ENCODE assay signal across 10 mouse cellular contexts in genomic region chr11:106313533-106313932, GRCm38 (mm10). TPM values are rescaled to one million over a fixed set of nuclear protein-coding genes. Genes with fewer than 3 reads are reported as not detected.
A peak's percentile ranks its signal among the peaks of the same experiment; 100 is the strongest.
DNase-seq lines count a peak whose midpoint lies in the region; ATAC-seq and TF ChIP-seq lines count a peak whose summit lies in the region.
"Had no signal": no experiment of that assay in that cellular context is flagged by ENCODE, and none has a peak within 500 bp of the region (broad histone marks: within the 10 kb centered on the region; RNA-seq: fewer than 3 reads in every experiment).

No protein-coding gene starts in this region.

- no peaks in the 10 kb centered on the region for H3K4me1 ChIP-seq in heart, embryonic 16.5 days (ENCODE audit: control insufficient read depth, insufficient read depth, low read length)
- no peaks in the 10 kb centered on the region for H3K4me1 ChIP-seq in heart, adult 2 months (ENCODE audit: control insufficient read depth, insufficient read depth, low read length)
- H3K4me1 ChIP-seq in CH12.LX (ENCODE audit: control insufficient read depth in 1 of 2, insufficient read depth in 2 of 2) = peaks cover 42 to 82% of the 10 kb centered on the region in 2 experiments
- peaks cover 6% of the 10 kb centered on the region; the same call in 1 of the 2 replicates for H3K4me1 ChIP-seq in lung, postnatal 0 days (ENCODE audit: insufficient read depth, low read depth, low read length)
- no peaks in the 10 kb centered on the region for H3K4me1 ChIP-seq in midbrain, postnatal 0 days (ENCODE audit: insufficient read depth, low read length)

- peak overlapping the region; percentile 15; the same call in 1 of the 2 replicates for H3K9ac ChIP-seq in heart, embryonic 16.5 days (ENCODE audit: low read length)
- H3K9ac ChIP-seq in heart, adult 2 months (ENCODE audit: low read depth, low read length) = no peak overlapping the region
- peak overlapping the region; percentile 100 for H3K9ac ChIP-seq in CH12.LX (ENCODE audit: insufficient read depth, low read depth)
- H3K9ac ChIP-seq in lung, postnatal 0 days (replicated peaks; ENCODE audit: low read depth) = peak overlapping the region; percentile 3; the same call in 1 of the 2 replicates
- no peak overlapping the region for H3K9ac ChIP-seq in midbrain, postnatal 0 days (replicated peaks; ENCODE audit: low read length, poor library complexity, severe bottlenecking)

- no peak for TF ChIP-seq CTCF in heart, adult 2 months (IDR thresholded peaks at IDR 0.05)
- TF ChIP-seq CTCF in CH12.LX (conservative IDR thresholded peaks at IDR 0.05 in 1 of 2, IDR thresholded peaks at IDR 0.05 in 1 of 2; ENCODE audit: low read depth in 2 of 2, low read length in 2 of 2) = no peak
- no peak for TF ChIP-seq CTCF in lung, postnatal 0 days (IDR thresholded peaks at IDR 0.05)
- TF ChIP-seq CTCF in midbrain, postnatal 0 days (IDR thresholded peaks at IDR 0.05) = no peak

- no peaks in the 10 kb centered on the region for H3K36me3 ChIP-seq in heart, embryonic 16.5 days (ENCODE audit: control insufficient read depth, insufficient read depth)
- H3K36me3 ChIP-seq in heart, adult 2 months (ENCODE audit: control insufficient read depth, insufficient read depth, low read length) = no peaks in the 10 kb centered on the region
- peaks cover 34 to 35% of the 10 kb centered on the region in 2 experiments for H3K36me3 ChIP-seq in CH12.LX (replicated peaks in 1 of 2; ENCODE audit: control insufficient read depth in 1 of 2, insufficient read depth in 1 of 2, low read length in 1 of 2)
- H3K36me3 ChIP-seq in lung, postnatal 0 days (ENCODE audit: insufficient read depth, low read length) = no peaks in the 10 kb centered on the region
- no peaks in the 10 kb centered on the region for H3K36me3 ChIP-seq in midbrain, postnatal 0 days (ENCODE audit: insufficient read depth, low read length)

- WGBS in heart, embryonic 16.5 days = 57% methylated on average over 5 of the region's 5 CpGs
- WGBS in heart, adult 2 months = 61% methylated on average over 5 of the region's 5 CpGs
- WGBS in lung, postnatal 0 days = 42% methylated on average over 5 of the region's 5 CpGs
- whole genome bisulfite sequencing in midbrain, postnatal 0 days = 84% methylated on average over 5 of the region's 5 CpGs

- no peak for TF ChIP-seq POLR2A in heart, adult 2 months (IDR thresholded peaks at IDR 0.05; ENCODE audit: insufficient read depth, low read depth, low read length)
- peak; percentile 40; the same call in 1 of the 2 replicates for TF ChIP-seq POLR2A in CH12.LX (IDR thresholded peaks at IDR 0.05; ENCODE audit: low read depth, low read length)

- peak overlapping the region; percentile 20; the same call in 1 of the 2 replicates for H3K4me3 ChIP-seq in heart, embryonic 16.5 days (ENCODE audit: low read length)
- H3K4me3 ChIP-seq in heart, adult 2 months = no peak overlapping the region
- H3K4me3 ChIP-seq in CH12.LX (replicated peaks in 1 of 3; ENCODE audit: low read depth in 2 of 3, low read length in 2 of 3, poor library complexity in 1 of 3) = peak overlapping the region; percentile 75 to 97 (median 97)
- H3K4me3 ChIP-seq in lung, postnatal 0 days (ENCODE audit: low read depth, low read length) = no peak overlapping the region
- no peak overlapping the region for H3K4me3 ChIP-seq in midbrain, postnatal 0 days (ENCODE audit: low read depth, low read length)

- no peaks in the 10 kb centered on the region for H3K9me3 ChIP-seq in heart, embryonic 16.5 days (replicated peaks; ENCODE audit: control insufficient read depth, low read length)
- no peaks in the 10 kb centered on the region for H3K9me3 ChIP-seq in CH12.LX (replicated peaks; ENCODE audit: low read length)
- no peaks in the 10 kb centered on the region for H3K9me3 ChIP-seq in lung, postnatal 0 days (ENCODE audit: low read length)
- no peaks in the 10 kb centered on the region for H3K9me3 ChIP-seq in midbrain, postnatal 0 days (ENCODE audit: low read length)

- no peak for TF ChIP-seq RAD21 in CH12.LX (IDR thresholded peaks at IDR 0.05; ENCODE audit: low read depth, low read length)

- no peaks in the 10 kb centered on the region for H3K27me3 ChIP-seq in heart, embryonic 16.5 days (ENCODE audit: control insufficient read depth, insufficient read depth, low read length)
- H3K27me3 ChIP-seq in heart, adult 2 months (ENCODE audit: control insufficient read depth, insufficient read depth, low read length) = no peaks in the 10 kb centered on the region
- no peaks in the 10 kb centered on the region for H3K27me3 ChIP-seq in CH12.LX (replicated peaks)
- H3K27me3 ChIP-seq in lung, postnatal 0 days (replicated peaks; ENCODE audit: insufficient read depth, low read length) = no peaks in the 10 kb centered on the region
- no peaks in the 10 kb centered on the region for H3K27me3 ChIP-seq in midbrain, postnatal 0 days (ENCODE audit: insufficient read depth, low read length)

- intact Hi-C loops in heart, adult 2 months (cut with DNase I) = no loop called here

- peak overlapping the region; percentile 36; the same call in 1 of the 2 replicates for H3K4me2 ChIP-seq in heart, embryonic 16.5 days (ENCODE audit: low read depth, low read length)
- H3K4me2 ChIP-seq in CH12.LX (ENCODE audit: insufficient read depth, low read depth, poor library complexity, severe bottlenecking) = peak overlapping the region; percentile 55
- peak overlapping the region; percentile 30; the same call in 1 of the 2 replicates for H3K4me2 ChIP-seq in lung, postnatal 0 days (replicated peaks; ENCODE audit: low read depth, low read length)
- H3K4me2 ChIP-seq in midbrain, postnatal 0 days (ENCODE audit: low read depth, low read length, poor library complexity, severe bottlenecking) = no peak overlapping the region

- DNase-seq in heart, adult 2 months = no peak
- peak; percentile 72 for DNase-seq in CH12.LX (ENCODE audit: extremely low read depth)
- DNase-seq in lung, postnatal 0 days (ENCODE audit: low spot score) = peak; percentile 79
- DNase-seq in T-cell, adult 2 months (ENCODE audit: low spot score) = no peak
- DNase-seq in embryo, embryonic 10.5 days (ENCODE audit: low spot score) = no peak
- no peak for DNase-seq in midbrain, postnatal 0 days (ENCODE audit: low spot score)

- in situ Hi-C loops in CH12.LX (cut with MboI; ENCODE audit: low pct_ligation_motif_present, low pct_unique_long_range_greater_than_20kb, low sequenced_read_pairs) = loop anchor here (25.0 kb wide), 1 partner anchor 449 kb away; the partner anchor contains the start of genes Milr1 and Pecam1

- H3K79me2 ChIP-seq in heart, adult 2 months (replicated peaks; ENCODE audit: control insufficient read depth, insufficient read depth, low read length) = no peaks in the 10 kb centered on the region
- H3K79me2 ChIP-seq in CH12.LX (replicated peaks; ENCODE audit: control insufficient read depth, extremely low read depth, insufficient read depth, poor library complexity, severe bottlenecking) = peaks cover 37% of the 10 kb centered on the region

- no peak overlapping the region for H3K27ac ChIP-seq in heart, embryonic 16.5 days (ENCODE audit: low read length)
- H3K27ac ChIP-seq in heart, adult 2 months = no peak overlapping the region
- peak overlapping the region; percentile 99 for H3K27ac ChIP-seq in CH12.LX (ENCODE audit: insufficient read depth, low read depth)
- H3K27ac ChIP-seq in lung, postnatal 0 days (ENCODE audit: low read length) = peak overlapping the region; percentile 26; the same call in 1 of the 2 replicates
- H3K27ac ChIP-seq in midbrain, postnatal 0 days (ENCODE audit: low read depth, low read length) = no peak overlapping the region

- no peak for TF ChIP-seq EP300 in heart, adult 2 months (IDR thresholded peaks at IDR 0.05; ENCODE audit: insufficient read depth, low read depth, low read length)
- peak; percentile 70 for TF ChIP-seq EP300 in CH12.LX (IDR thresholded peaks at IDR 0.05; ENCODE audit: low read length)
- TF ChIP-seq EP300 in lung, postnatal 0 days (IDR thresholded peaks at IDR 0.05) = no peak

- dilution Hi-C loops in CH12.LX (cut with MboI; ENCODE audit: extremely low pct_ligation_motif_present, extremely low pct_unique_long_range_greater_than_20kb, low sequenced_read_pairs) = no loop called here

- ATAC-seq in heart, embryonic 16.5 days (replicated peaks; ENCODE audit: extremely low read depth, insufficient read depth, low FRiP score) = no peak
- ATAC-seq in inflammation-experienced regulatory T-cells, adult 6 months = peak; percentile 21
- peak; percentile 93 for ATAC-seq in lung, postnatal 0 days
- ATAC-seq in midbrain, postnatal 0 days (ENCODE audit: low FRiP score) = no peak

RNA-seq across cellular contexts. Expression of gene Cd79b, which starts 1.0 kb away (rescaled TPM):
- polyA plus RNA-seq in heart, embryonic 16.5 days (2015; fragmentation: Nextera tagmentation; extraction: Ambion mirVana) = 3.5 and 3.6 TPM in 2 replicates
- 1 to 10 TPM; 1.7 to 3.0 TPM for total RNA-seq in heart, adult 2 months (2021)
- 3.4 and 10.1 TPM in 2 replicates for polyA plus RNA-seq in heart, adult 2 months (2012; rRNA removed)
- total RNA-seq in CH12.LX (2012; rRNA removed) (503 and 527 TPM in 2 replicates), CH12.LX (2014; rRNA removed) (636 and 689 TPM in 2 replicates)
- 678 and 741 TPM in 2 replicates for polyA plus RNA-seq in CH12.LX (2012; ENCODE audit: insufficient read length, low read depth)
- polyA plus RNA-seq in inflammation-experienced regulatory T-cells, adult 6 months (2017; shearing (Covaris generic)) = 10 to 100 TPM; 29.4 to 76.0 (median 49.1) TPM
- polyA plus RNA-seq in lung, postnatal 0 days (2015; fragmentation: Nextera tagmentation; extraction: Ambion mirVana) = 10.8 and 11.8 TPM in 2 replicates
- 0.38 and 1.9 TPM in 2 replicates for total RNA-seq in midbrain, postnatal 0 days (2014; rRNA removed)
- 1.1 and 1.2 TPM in 2 replicates for polyA plus RNA-seq in midbrain, postnatal 0 days (2015; fragmentation: Nextera tagmentation; extraction: Ambion mirVana)

RNA-seq across cellular contexts. Expression of gene Gh, which starts 11.9 kb away (rescaled TPM):
- not detected in 2 replicates for polyA plus RNA-seq in heart, embryonic 16.5 days (2015; fragmentation: Nextera tagmentation; extraction: Ambion mirVana)
- total RNA-seq in heart, adult 2 months (2021) = not detected
- polyA plus RNA-seq in heart, adult 2 months (2012; rRNA removed) = not detected in 2 replicates
- total RNA-seq in CH12.LX (2012; rRNA removed) (0.38 and 0.46 TPM in 2 replicates), CH12.LX (2014; rRNA removed) (0.31 and 0.68 TPM in 2 replicates)
- polyA plus RNA-seq in CH12.LX (2012; ENCODE audit: insufficient read length, low read depth) = 0.76 and 1.0 TPM in 2 replicates
- not detected for polyA plus RNA-seq in inflammation-experienced regulatory T-cells, adult 6 months (2017; shearing (Covaris generic))
- polyA plus RNA-seq in lung, postnatal 0 days (2015; fragmentation: Nextera tagmentation; extraction: Ambion mirVana) = not detected in 2 replicates
- 1.3 TPM in 1 of 2 replicates, not detected in the other for total RNA-seq in midbrain, postnatal 0 days (2014; rRNA removed)
- polyA plus RNA-seq in midbrain, postnatal 0 days (2015; fragmentation: Nextera tagmentation; extraction: Ambion mirVana) = not detected in 2 replicates
- polyA plus RNA-seq: brain, embryonic 14.5 days; embryonic facial prominence, embryonic 14.5 days had no signal

RNA-seq across cellular contexts. Expression of gene Tcam1, which starts 37.1 kb away (rescaled TPM):
- 0.05 and 0.07 TPM in 2 replicates for polyA plus RNA-seq in heart, embryonic 16.5 days (2015; fragmentation: Nextera tagmentation; extraction: Ambion mirVana)
- total RNA-seq in heart, adult 2 months (2021) = not detected
- polyA plus RNA-seq in heart, adult 2 months (2012; rRNA removed) = 0.10 TPM in 1 of 2 replicates, not detected in the other
- total RNA-seq in CH12.LX (2012; rRNA removed) (4.2 and 5.9 TPM in 2 replicates), CH12.LX (2014; rRNA removed) (0.68 and 0.82 TPM in 2 replicates)
- 0.64 and 0.99 TPM in 2 replicates for polyA plus RNA-seq in CH12.LX (2012; ENCODE audit: insufficient read length, low read depth)
- under 1 TPM in 2 of 3 experiments, not detected in 1; 0.09 to 0.14 TPM for polyA plus RNA-seq in inflammation-experienced regulatory T-cells, adult 6 months (2017; shearing (Covaris generic))
- polyA plus RNA-seq in lung, postnatal 0 days (2015; fragmentation: Nextera tagmentation; extraction: Ambion mirVana) = 0.06 and 0.07 TPM in 2 replicates
- total RNA-seq in midbrain, postnatal 0 days (2014; rRNA removed) = 0.22 and 0.24 TPM in 2 replicates
- 0.10 and 0.20 TPM in 2 replicates for polyA plus RNA-seq in midbrain, postnatal 0 days (2015; fragmentation: Nextera tagmentation; extraction: Ambion mirVana)

RNA-seq across cellular contexts. Expression of gene Scn4a, which starts 39.6 kb away (rescaled TPM):
- 0.09 and 0.36 TPM in 2 replicates for polyA plus RNA-seq in heart, embryonic 16.5 days (2015; fragmentation: Nextera tagmentation; extraction: Ambion mirVana)
- 10 to 100 TPM; 22.1 to 22.8 TPM for total RNA-seq in heart, adult 2 months (2021)
- 11.9 and 20.7 TPM in 2 replicates for polyA plus RNA-seq in heart, adult 2 months (2012; rRNA removed)
- total RNA-seq in CH12.LX (2012; rRNA removed) = 0.50 and 0.64 TPM in 2 replicates
- 0.55 and 0.57 TPM in 2 replicates for total RNA-seq in CH12.LX (2014; rRNA removed)
- polyA plus RNA-seq in CH12.LX (2012; ENCODE audit: insufficient read length, low read depth) = 0.97 and 1.00 TPM in 2 replicates
- under 1 TPM in 1 of 3 experiments, not detected in 2; 0.08 TPM for polyA plus RNA-seq in inflammation-experienced regulatory T-cells, adult 6 months (2017; shearing (Covaris generic))
- 0.04 TPM in 1 of 2 replicates, not detected in the other for polyA plus RNA-seq in lung, postnatal 0 days (2015; fragmentation: Nextera tagmentation; extraction: Ambion mirVana)
- total RNA-seq in midbrain, postnatal 0 days (2014; rRNA removed) = 0.05 TPM in 1 of 2 replicates, not detected in the other
- polyA plus RNA-seq in midbrain, postnatal 0 days (2015; fragmentation: Nextera tagmentation; extraction: Ambion mirVana) = 0.02 TPM in 1 of 2 replicates, not detected in the other

RNA-seq across cellular contexts. Expression of gene Smarcd2, which starts 40.8 kb away (rescaled TPM):
- polyA plus RNA-seq in heart, embryonic 16.5 days (2015; fragmentation: Nextera tagmentation; extraction: Ambion mirVana) = 27.0 and 27.1 TPM in 2 replicates
- 10 to 100 TPM; 16.6 to 17.2 TPM for total RNA-seq in heart, adult 2 months (2021)
- polyA plus RNA-seq in heart, adult 2 months (2012; rRNA removed) = 39.2 and 49.2 TPM in 2 replicates
- total RNA-seq in CH12.LX (2012; rRNA removed) (89.4 and 94.3 TPM in 2 replicates), CH12.LX (2014; rRNA removed) (105 and 110 TPM in 2 replicates)
- polyA plus RNA-seq in CH12.LX (2012; ENCODE audit: insufficient read length, low read depth) = 103 and 116 TPM in 2 replicates
- polyA plus RNA-seq in inflammation-experienced regulatory T-cells, adult 6 months (2017; shearing (Covaris generic)) = 10 to 100 TPM; 16.2 to 24.9 (median 23.1) TPM
- polyA plus RNA-seq in lung, postnatal 0 days (2015; fragmentation: Nextera tagmentation; extraction: Ambion mirVana) = 46.9 and 55.5 TPM in 2 replicates
- 11.7 and 27.5 TPM in 2 replicates for total RNA-seq in midbrain, postnatal 0 days (2014; rRNA removed)
- polyA plus RNA-seq in midbrain, postnatal 0 days (2015; fragmentation: Nextera tagmentation; extraction: Ambion mirVana) = 6.8 and 7.6 TPM in 2 replicates

Comparison
In these comparisons a context has a peak if more than half of its experiments do, and no peak if none do; other contexts are left out.
1. H3K4me3 ChIP-seq: peak in heart, embryonic 16.5 days (single experiment) and CH12.LX (3 of 3); none in heart, adult 2 months (single experiment), lung, postnatal 0 days (single experiment) and midbrain, postnatal 0 days (single experiment).
2. H3K9ac ChIP-seq: peak in heart, embryonic 16.5 days (single experiment), CH12.LX (single experiment) and lung, postnatal 0 days (single experiment); none in heart, adult 2 months (single experiment) and midbrain, postnatal 0 days (single experiment).
3. ATAC-seq: peak in inflammation-experienced regulatory T-cells, adult 6 months (single experiment) and lung, postnatal 0 days (single experiment); none in heart, embryonic 16.5 days (single experiment) and midbrain, postnatal 0 days (single experiment).
4. H3K27ac ChIP-seq: peak in CH12.LX (single experiment) and lung, postnatal 0 days (single experiment); none in heart, embryonic 16.5 days (single experiment), heart, adult 2 months (single experiment) and midbrain, postnatal 0 days (single experiment).
5. DNase-seq: peak in CH12.LX (single experiment) and lung, postnatal 0 days (single experiment); none in heart, adult 2 months (0 of 2), T-cell, adult 2 months (single experiment), embryo, embryonic 10.5 days (single experiment) and midbrain, postnatal 0 days (single experiment).